Mouse (Mus musculus) hindbrain, postnatal 0 days (tissue): ENCODE measurements at regions not wholly inside any gene's neighbourhood (a gene's known extent, or its start where the extent isn't known, plus 50 kb on each side); places are given as distances from the start of the nearest gene placed in this dataset.

Experiments used
- ATAC-seq: fragments of 200-750 bp; cut with Nextera tagmentation; 2 replicates; pipeline ENCODE4 v1.8.0; 2017; ENCODE audit warnings: mild to moderate bottlenecking, moderate TSS enrichment, moderate library complexity
- DNase-seq: peaks from one replicate; pipeline ENCODE4 v3.0.0-alpha.2; 2015; ENCODE audit warnings: low spot score
- H3K27ac ChIP-seq: fragments of 300-500 bp; sonication (generic); 2 replicates; pipeline ENCODE4 v1.5.1; 2014; ENCODE audit warnings: mild to moderate bottlenecking
- H3K27me3 ChIP-seq: fragments of 300-500 bp; sonication (generic); 2 replicates; pipeline ENCODE4 v1.6.1; 2014; ENCODE audit warnings: low read length, mixed read lengths; ENCODE audit not compliant: insufficient read depth
- H3K36me3 ChIP-seq: fragments of 300-500 bp; sonication (generic); 2 replicates; pipeline ENCODE4 v1.6.1; 2014; ENCODE audit warnings: low read length, mixed read lengths; ENCODE audit not compliant: insufficient read depth
- H3K4me1 ChIP-seq: fragments of 300-500 bp; sonication (generic); 2 replicates; pipeline ENCODE4 v1.6.1; 2014; ENCODE audit warnings: antibody characterized with exemption, low read length, mixed read lengths; ENCODE audit not compliant: insufficient read depth
- H3K4me2 ChIP-seq: fragments of 300-500 bp; sonication (generic); 2 replicates; pipeline ENCODE4 v1.6.1; 2014; ENCODE audit warnings: low read depth, mild to moderate bottlenecking, low read length, moderate library complexity, mixed read lengths
- H3K4me3 ChIP-seq: fragments of 300-500 bp; sonication (generic); 2 replicates; pipeline ENCODE4 v1.5.1; 2014; ENCODE audit warnings: low read length
- H3K9ac ChIP-seq: fragments of 300-500 bp; sonication (generic); replicated peaks from 2 replicates; pipeline ENCODE4 v1.6.1; 2014; ENCODE audit warnings: mild to moderate bottlenecking, low read length, moderate library complexity, mixed read lengths
- H3K9me3 ChIP-seq: fragments of 300-500 bp; sonication (generic); 2 replicates; pipeline ENCODE4 v1.6.1; 2016; ENCODE audit warnings: low read length, mixed read lengths
- CTCF ChIP-seq: IDR thresholded peaks from 2 replicates; pipeline ENCODE4 v1.5.1; 2016; ENCODE audit warnings: antibody characterized with exemption, control low read depth, low read depth
- WGBS: fragments of 180-500 bp; shearing (Covaris S2); extraction: QIAGEN DNeasy Blood & Tissue Kit; methylation state at CpG from one replicate; pipeline ENCODE4 v1.1.7; 2014; 5-methylcytosine and 5-hydroxymethylcytosine counted together

- ATAC-seq (no peak), DNase-seq (peak; percentile 69)
- no peak overlapping the region for H3K4me2 ChIP-seq
- H3K27ac ChIP-seq: no peak overlapping the region
- WGBS: 52% methylated on average over 2 of the region's 2 CpGs
- H3K9ac ChIP-seq: no peak overlapping the region
- H3K27me3 ChIP-seq: no peaks in the 10 kb centered on the region
- H3K36me3 ChIP-seq: no peaks in the 10 kb centered on the region
- no peaks in the 10 kb centered on the region for H3K4me1 ChIP-seq
- no peaks in the 10 kb centered on the region for H3K9me3 ChIP-seq
- no peak overlapping the region for H3K4me3 ChIP-seq
- TF ChIP-seq CTCF: no peak
Measured at GRCm38 (mm10) chr7:124685424-124685823, 702.8 kb downstream of the Hs3st4 start.

GRCm38 (mm10) chr7:124704163-124704824 is 721.6 kb downstream of the Hs3st4 start:
- H3K27me3 ChIP-seq: no peaks in the 10 kb centered on the region
- no peak overlapping the region for H3K4me2 ChIP-seq
- DNase-seq: peak; percentile 13
- H3K36me3 ChIP-seq: no peaks in the 10 kb centered on the region
- no peak for ATAC-seq
- no peak overlapping the region for H3K27ac ChIP-seq
- H3K4me3 ChIP-seq: no peak overlapping the region
- H3K9me3 ChIP-seq: no peaks in the 10 kb centered on the region
- WGBS: 38% methylated on average over 6 of the region's 6 CpGs
- no peaks in the 10 kb centered on the region; the same call in 1 of the 2 replicates for H3K4me1 ChIP-seq
- TF ChIP-seq CTCF: no peak
- H3K9ac ChIP-seq: no peak overlapping the region

- Histone ChIP-seq H3K4me3 (no peak overlapping the region), H3K36me3 (no peaks in the 10 kb centered on the region), H3K9me3 (no peaks in the 10 kb centered on the region), H3K27ac (no peak overlapping the region), H3K4me2 (no peak overlapping the region), H3K9ac (no peak overlapping the region), H3K4me1 (no peaks in the 10 kb centered on the region; the same call in 1 of the 2 replicates), H3K27me3 (no peaks in the 10 kb centered on the region)
- ATAC-seq: no peak
- no peak for TF ChIP-seq CTCF
- DNase-seq: no peak
- WGBS: 54% methylated on average over 3 of the region's 3 CpGs
Measured at GRCm38 (mm10) chr7:124707143-124707542, 724.5 kb downstream of the Hs3st4 start.

- Histone ChIP-seq H3K27me3 (no peaks in the 10 kb centered on the region), H3K4me2 (no peak overlapping the region), H3K9me3 (no peaks in the 10 kb centered on the region), H3K4me3 (no peak overlapping the region), H3K27ac (peak overlapping the region; percentile 11; the same call in 1 of the 2 replicates), H3K36me3 (no peaks in the 10 kb centered on the region), H3K9ac (no peak overlapping the region; the same call in 1 of the 2 replicates), H3K4me1 (no peaks in the 10 kb centered on the region; the same call in 1 of the 2 replicates)
- ATAC-seq (no peak), DNase-seq (peak; percentile 27)
- TF ChIP-seq CTCF: no peak
- 31% methylated on average over 11 of the region's 11 CpGs for WGBS
Measured at GRCm38 (mm10) chr7:124708771-124709485, 726.3 kb downstream of the Hs3st4 start.

GRCm38 (mm10) chr7:124720927-124721326 is 723.5 kb upstream of the Kdm8 start:
- 38% methylated on average over 1 of the region's 1 CpGs for WGBS
- no peak for TF ChIP-seq CTCF
- DNase-seq: no peak
- ATAC-seq: no peak
- no peaks in the 10 kb centered on the region for H3K27me3 ChIP-seq
- no peak overlapping the region for H3K4me2 ChIP-seq
- H3K9me3 ChIP-seq: no peaks in the 10 kb centered on the region
- H3K36me3 ChIP-seq: no peaks in the 10 kb centered on the region
- no peak overlapping the region for H3K27ac ChIP-seq
- H3K4me1 ChIP-seq: no peaks in the 10 kb centered on the region
- H3K9ac ChIP-seq: no peak overlapping the region
- no peak overlapping the region for H3K4me3 ChIP-seq

- TF ChIP-seq CTCF: no peak
- DNase-seq (no peak), ATAC-seq (no peak)
- Histone ChIP-seq H3K36me3 (no peaks in the 10 kb centered on the region), H3K9me3 (no peaks in the 10 kb centered on the region), H3K4me1 (no peaks in the 10 kb centered on the region), H3K4me2 (no peak overlapping the region), H3K27ac (no peak overlapping the region), H3K4me3 (no peak overlapping the region), H3K9ac (no peak overlapping the region), H3K27me3 (no peaks in the 10 kb centered on the region)
- WGBS: 17% methylated on average over 2 of the region's 2 CpGs
Measured at GRCm38 (mm10) chr7:124742086-124742485, 702.4 kb upstream of the Kdm8 start.

GRCm38 (mm10) chr7:124746321-124746720 is 698.2 kb upstream of the Kdm8 start:
- Histone ChIP-seq H3K27me3 (no peaks in the 10 kb centered on the region), H3K4me3 (no peak overlapping the region), H3K4me1 (no peaks in the 10 kb centered on the region), H3K9ac (no peak overlapping the region), H3K36me3 (no peaks in the 10 kb centered on the region), H3K27ac (no peak overlapping the region), H3K9me3 (no peaks in the 10 kb centered on the region), H3K4me2 (no peak overlapping the region)
- TF ChIP-seq CTCF: no peak
- DNase-seq (no peak), ATAC-seq (no peak)
- 80% methylated on average over 2 of the region's 2 CpGs for WGBS
